Mouse (Mus musculus) limb, embryonic 12.5 days (tissue): Measurements from ENCODE around the gene Nfkbia. TPM values are rescaled to one million over a fixed set of nuclear protein-coding genes. Genes with fewer than 3 reads are reported as not detected.

ENCODE experiments used
- ATAC-seq: fragments of 200-750 bp; cut with Nextera tagmentation; 2 replicates; pipeline ENCODE4 v1.8.0; 2017; ENCODE audit warnings: low read depth, moderate TSS enrichment; ENCODE audit not compliant: insufficient number of reproducible peaks, insufficient read depth, low FRiP score, low TSS enrichment
- H3K27ac ChIP-seq: fragments of 300-500 bp; sonication (generic); 2 replicates; pipeline ENCODE4 v1.5.1; 2016; ENCODE audit warnings: mild to moderate bottlenecking, moderate library complexity
- H3K27me3 ChIP-seq: fragments of 300-500 bp; sonication (generic); 2 replicates; pipeline ENCODE4 v1.6.1; 2016; ENCODE audit warnings: mild to moderate bottlenecking, moderate library complexity
- H3K36me3 ChIP-seq: fragments of 300-500 bp; sonication (generic); 2 replicates; pipeline ENCODE4 v1.6.1; 2016; ENCODE audit warnings: mild to moderate bottlenecking, moderate library complexity
- H3K4me1 ChIP-seq: fragments of 300-500 bp; sonication (generic); replicated peaks from 2 replicates; pipeline ENCODE4 v1.6.1; 2016
- H3K4me2 ChIP-seq: fragments of 300-500 bp; sonication (generic); 2 replicates; pipeline ENCODE4 v1.6.1; 2016; ENCODE audit warnings: mild to moderate bottlenecking, moderate library complexity
- H3K4me3 ChIP-seq: fragments of 300-500 bp; sonication (generic); replicated peaks from 2 replicates; pipeline ENCODE4 v1.5.1; 2016; ENCODE audit warnings: mild to moderate bottlenecking
- H3K9ac ChIP-seq: fragments of 300-500 bp; sonication (generic); replicated peaks from 2 replicates; pipeline ENCODE4 v1.6.1; 2016; ENCODE audit warnings: mild to moderate bottlenecking, moderate library complexity
- H3K9me3 ChIP-seq: fragments of 300-500 bp; sonication (generic); 2 replicates; pipeline ENCODE4 v1.6.1; 2016; ENCODE audit warnings: mild to moderate bottlenecking, moderate library complexity
- WGBS: fragments of 180-500 bp; shearing (Covaris S2); methylation state at CpG from one replicate; pipeline ENCODE4 v1.1.7; 2016; 5-methylcytosine and 5-hydroxymethylcytosine counted together
- polyA plus RNA-seq: library from polyadenylated mRNA; unstranded; fragments of >200 nt; fragmentation: Nextera tagmentation; extraction: Ambion mirVana; gene quantifications from 2 replicates; pipeline ENCODE4 v1.2.1, GENCODE M21; 2016

Gene Nfkbia
- polyA plus RNA-seq, 1 experiment from 2014 or later: 85.7 TPM

DNA sequence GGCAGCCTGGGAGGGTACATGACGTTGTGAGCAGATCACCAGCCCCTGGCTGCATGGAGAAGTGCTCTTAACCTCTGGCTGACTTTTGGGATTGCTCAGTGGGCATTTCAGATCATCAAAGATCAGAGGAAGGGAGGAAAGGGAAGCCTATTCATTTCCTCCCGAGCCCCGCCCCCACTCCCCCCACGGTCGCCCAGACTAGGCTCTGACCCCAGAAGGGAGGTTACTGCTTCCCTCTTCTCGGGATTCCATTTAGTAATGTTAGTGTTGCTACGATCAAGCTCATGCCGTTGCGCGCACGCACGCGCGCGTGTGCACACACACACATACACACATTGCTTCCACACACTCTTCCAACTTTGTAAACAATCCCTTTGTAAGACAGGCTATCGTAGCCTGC lies 42.0 kb downstream of the Nfkbia start:
- H3K4me1 ChIP-seq: peaks cover 39% of the 10 kb centered on the region

GRCm38 (mm10) chr12:55449048-55449447 lies 43.4 kb downstream of the Nfkbia start:
- 95% methylated on average over 2 of the region's 2 CpGs for WGBS
- Histone ChIP-seq H3K4me2 (no peak overlapping the region), H3K9ac (no peak overlapping the region), H3K4me3 (no peak overlapping the region), H3K9me3 (no peaks in the 10 kb centered on the region), H3K27ac (no peak overlapping the region), H3K4me1 (peaks cover 39% of the 10 kb centered on the region), H3K27me3 (no peaks in the 10 kb centered on the region), H3K36me3 (no peaks in the 10 kb centered on the region)
- no peak for ATAC-seq

More for the DNA sequence above, 42.0 kb downstream of the Nfkbia start:
- WGBS: 68% methylated on average over 16 of the region's 16 CpGs
- Histone ChIP-seq H3K9ac (no peak overlapping the region), H3K36me3 (no peaks in the 10 kb centered on the region), H3K4me2 (no peak overlapping the region), H3K27me3 (no peaks in the 10 kb centered on the region), H3K27ac (no peak overlapping the region), H3K4me3 (no peak overlapping the region), H3K9me3 (no peaks in the 10 kb centered on the region)
- no peak for ATAC-seq

- 87% methylated on average over 2 of the region's 2 CpGs for WGBS
- no peak overlapping the region for H3K4me2 ChIP-seq
- H3K4me3 ChIP-seq: no peak overlapping the region
- no peak overlapping the region for H3K9ac ChIP-seq
- peaks cover 38% of the 10 kb centered on the region for H3K4me1 ChIP-seq
- H3K27me3 ChIP-seq: no peaks in the 10 kb centered on the region
- no peaks in the 10 kb centered on the region for H3K36me3 ChIP-seq
- ATAC-seq: no peak
- H3K9me3 ChIP-seq: no peaks in the 10 kb centered on the region
- no peak overlapping the region for H3K27ac ChIP-seq
Observed at GRCm38 (mm10) chr12:55448457-55448856, 44.0 kb downstream of the Nfkbia start.

DNA sequence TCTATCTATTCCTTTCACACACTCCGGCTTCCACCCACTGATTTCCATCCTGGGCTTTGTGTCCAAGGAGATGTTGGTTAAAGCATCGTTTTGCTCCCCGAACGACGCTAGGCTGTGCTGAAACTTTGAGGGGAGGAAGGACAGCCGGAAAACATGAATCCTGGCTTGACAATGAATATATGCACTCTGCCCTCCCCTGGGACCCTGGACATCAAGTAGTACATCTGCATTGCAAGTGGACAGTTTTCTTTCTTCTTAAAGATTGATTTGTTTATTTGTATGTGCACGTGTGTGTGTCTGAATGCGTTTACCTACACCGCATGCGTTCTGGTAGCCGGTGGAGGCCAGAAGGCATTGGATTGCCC lies 45.1 kb downstream of the Nfkbia start:
- H3K36me3 ChIP-seq: no peaks in the 10 kb centered on the region
- ATAC-seq: no peak
- H3K27me3 ChIP-seq: no peaks in the 10 kb centered on the region
- no peaks in the 10 kb centered on the region for H3K9me3 ChIP-seq
- no peak overlapping the region for H3K4me2 ChIP-seq
- peak overlapping the region; percentile 89 for H3K27ac ChIP-seq
- no peak overlapping the region for H3K4me3 ChIP-seq
- WGBS: 87% methylated on average over 11 of the region's 11 CpGs
- H3K4me1 ChIP-seq: peaks cover 34% of the 10 kb centered on the region
- H3K9ac ChIP-seq: no peak overlapping the region

DNA sequence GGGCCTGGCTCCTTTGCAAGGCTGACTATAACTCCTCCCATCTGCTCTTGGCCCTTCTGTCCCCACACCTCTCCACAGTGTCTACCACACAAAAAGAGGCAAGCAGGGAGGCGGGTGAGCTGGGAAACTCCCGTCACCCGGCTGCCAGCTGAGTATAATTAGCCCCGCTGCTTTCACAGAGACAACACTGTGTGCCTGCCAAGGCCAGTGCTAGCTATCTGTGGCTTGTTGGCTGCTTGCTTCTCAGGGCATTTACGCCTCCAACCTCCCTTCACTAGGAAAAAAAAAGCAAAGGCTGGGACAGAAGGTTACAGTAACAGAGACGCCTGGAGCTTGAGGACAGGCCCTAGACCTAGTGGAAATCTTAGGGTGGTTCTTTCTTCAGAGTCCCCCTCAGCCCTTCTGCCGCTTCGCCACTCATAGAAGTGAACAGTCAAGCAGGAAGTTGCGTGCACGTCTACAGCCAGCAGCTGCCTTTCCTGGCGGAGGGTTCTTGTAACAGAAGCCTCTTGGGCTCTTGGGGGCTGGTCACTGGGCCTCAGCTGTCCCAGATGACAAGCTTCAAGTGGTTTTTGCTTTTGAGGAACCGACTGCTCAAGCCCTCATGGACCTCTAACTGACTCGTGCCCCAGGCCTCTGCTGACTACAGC lies 45.6 kb downstream of the Nfkbia start:
- no peak overlapping the region for H3K9ac ChIP-seq

GRCm38 (mm10) chr12:55446366-55446745 lies 46.1 kb downstream of the Nfkbia start:
- WGBS: 78% methylated on average over 4 of the region's 4 CpGs
- Histone ChIP-seq H3K9ac (no peak overlapping the region), H3K4me2 (0 out of 2 replicates have a peak overlapping the region, but pooled peaks have one; percentile 17)

More for the DNA sequence above, 45.6 kb downstream of the Nfkbia start:
- Histone ChIP-seq H3K4me2 (peak overlapping the region; percentile 17; the same call in 1 of the 2 replicates), H3K36me3 (no peaks in the 10 kb centered on the region), H3K27me3 (no peaks in the 10 kb centered on the region), H3K4me3 (no peak overlapping the region), H3K4me1 (peaks cover 31% of the 10 kb centered on the region), H3K9me3 (no peaks in the 10 kb centered on the region), H3K27ac (peak overlapping the region; percentile 89)
- 24% methylated on average over 13 of the region's 13 CpGs for WGBS
- ATAC-seq: peak; percentile 57

GRCm38 (mm10) chr12:55445583-55445982 lies 46.9 kb downstream of the Nfkbia start:
- Histone ChIP-seq H3K4me1 (peaks cover 31% of the 10 kb centered on the region), H3K9ac (no peak overlapping the region), H3K27ac (no peak overlapping the region), H3K36me3 (no peaks in the 10 kb centered on the region), H3K27me3 (no peaks in the 10 kb centered on the region), H3K4me2 (no peak overlapping the region), H3K4me3 (no peak overlapping the region), H3K9me3 (no peaks in the 10 kb centered on the region)
- 83% methylated on average over 4 of the region's 4 CpGs for WGBS
- ATAC-seq: no peak

More at GRCm38 (mm10) chr12:55446366-55446745, 46.1 kb downstream of the Nfkbia start:
- Histone ChIP-seq H3K27ac (peak overlapping the region; percentile 89), H3K4me1 (peaks cover 31% of the 10 kb centered on the region), H3K9me3 (no peaks in the 10 kb centered on the region), H3K36me3 (no peaks in the 10 kb centered on the region), H3K27me3 (no peaks in the 10 kb centered on the region), H3K4me3 (no peak overlapping the region)
- ATAC-seq: no peak

- H3K27ac ChIP-seq: no peak overlapping the region
- ATAC-seq: no peak
- no peak overlapping the region for H3K4me3 ChIP-seq
- H3K4me2 ChIP-seq: no peak overlapping the region
- no peak overlapping the region for H3K9ac ChIP-seq
- H3K27me3 ChIP-seq: no peaks in the 10 kb centered on the region
- peaks cover 37% of the 10 kb centered on the region for H3K4me1 ChIP-seq
- no peaks in the 10 kb centered on the region for H3K9me3 ChIP-seq
- 83% methylated on average over 4 of the region's 4 CpGs for WGBS
- H3K36me3 ChIP-seq: no peaks in the 10 kb centered on the region
Observed at GRCm38 (mm10) chr12:55444031-55444451, 48.4 kb downstream of the Nfkbia start.

- no peak for ATAC-seq
- Histone ChIP-seq H3K36me3 (no peaks in the 10 kb centered on the region), H3K27me3 (no peaks in the 10 kb centered on the region), H3K27ac (peak overlapping the region; percentile 60), H3K9ac (no peak overlapping the region), H3K9me3 (no peaks in the 10 kb centered on the region), H3K4me1 (peaks cover 46% of the 10 kb centered on the region), H3K4me2 (no peak overlapping the region), H3K4me3 (no peak overlapping the region)
- 61% methylated on average over 9 of the region's 9 CpGs for WGBS
Observed at GRCm38 (mm10) chr12:55442861-55443850, 49.3 kb downstream of the Nfkbia start.

- Histone ChIP-seq H3K9me3 (no peaks in the 10 kb centered on the region), H3K36me3 (no peaks in the 10 kb centered on the region), H3K27ac (no peak overlapping the region), H3K4me1 (peaks cover 52% of the 10 kb centered on the region), H3K9ac (no peak overlapping the region), H3K4me2 (no peak overlapping the region), H3K4me3 (no peak overlapping the region), H3K27me3 (no peaks in the 10 kb centered on the region)
- WGBS: 89% methylated on average over 1 of the region's 1 CpGs
- ATAC-seq: no peak
Observed at GRCm38 (mm10) chr12:55442245-55442644, 50.2 kb downstream of the Nfkbia start.

GRCm38 (mm10) chr12:55440416-55440815 lies 52.0 kb downstream of the Nfkbia start:
- H3K4me3 ChIP-seq: no peak overlapping the region
- H3K27ac ChIP-seq: no peak overlapping the region
- H3K4me2 ChIP-seq: no peak overlapping the region
- no peak overlapping the region for H3K9ac ChIP-seq
- peaks cover 44% of the 10 kb centered on the region for H3K4me1 ChIP-seq
- WGBS: 78% methylated on average over 5 of the region's 5 CpGs
- H3K36me3 ChIP-seq: no peaks in the 10 kb centered on the region
- H3K9me3 ChIP-seq: no peaks in the 10 kb centered on the region
- no peak for ATAC-seq
- H3K27me3 ChIP-seq: no peaks in the 10 kb centered on the region
